In genomic region chr14:57105111-57105510, GRCm38 (mm10) we compare ENCODE assay signal across 12 mouse cellular contexts. TPM values are rescaled to one million over a fixed set of nuclear protein-coding genes. Genes with fewer than 3 reads are reported as not detected.
DNase-seq lines count a peak whose midpoint lies in the region; ATAC-seq and TF ChIP-seq lines count a peak whose summit lies in the region.
"Had no signal": no experiment of that assay in that cellular context is flagged by ENCODE, and none has a peak within 500 bp of the region (broad histone marks: within the 10 kb centered on the region; RNA-seq: fewer than 3 reads in every experiment).

No protein-coding gene starts in this region.

- no peak overlapping the region for H3K27ac ChIP-seq in kidney, postnatal 0 days
- H3K27ac ChIP-seq in forebrain, embryonic 16.5 days (ENCODE audit: low read length) = no peak overlapping the region
- no peak overlapping the region for H3K27ac ChIP-seq in liver, embryonic 12.5 days
- no peak overlapping the region for H3K27ac ChIP-seq in stomach, embryonic 14.5 days (ENCODE audit: low read length)

- peaks cover 22% of the 10 kb centered on the region for H3K27me3 ChIP-seq in kidney, postnatal 0 days (ENCODE audit: insufficient read depth, low read length)
- peaks cover 55% of the 10 kb centered on the region for H3K27me3 ChIP-seq in forebrain, embryonic 16.5 days (replicated peaks; ENCODE audit: control insufficient read depth, insufficient read depth, low read length)
- H3K27me3 ChIP-seq in liver, embryonic 12.5 days (replicated peaks) = peaks cover 83% of the 10 kb centered on the region
- peaks cover 33% of the 10 kb centered on the region for H3K27me3 ChIP-seq in stomach, embryonic 14.5 days (ENCODE audit: control insufficient read depth, insufficient read depth, low read length)

- no peaks in the 10 kb centered on the region for H3K9me3 ChIP-seq in kidney, postnatal 0 days (replicated peaks; ENCODE audit: low read length)
- no peaks in the 10 kb centered on the region for H3K9me3 ChIP-seq in forebrain, embryonic 16.5 days (ENCODE audit: control insufficient read depth, low read length)
- no peaks in the 10 kb centered on the region for H3K9me3 ChIP-seq in liver, embryonic 12.5 days (replicated peaks)
- H3K9me3 ChIP-seq in stomach, embryonic 14.5 days (ENCODE audit: control insufficient read depth, low read depth, low read length) = no peaks in the 10 kb centered on the region

- H3K9ac ChIP-seq in kidney, postnatal 0 days (ENCODE audit: low read depth, low read length) = no peak overlapping the region
- H3K9ac ChIP-seq in forebrain, embryonic 16.5 days (replicated peaks; ENCODE audit: low read depth, low read length) = no peak overlapping the region
- H3K9ac ChIP-seq in liver, embryonic 12.5 days = no peak overlapping the region
- H3K9ac ChIP-seq in stomach, embryonic 14.5 days (replicated peaks; ENCODE audit: low read depth, low read length) = no peak overlapping the region

- H3K36me3 ChIP-seq in kidney, postnatal 0 days (ENCODE audit: insufficient read depth, low read length) = no peaks in the 10 kb centered on the region
- no peaks in the 10 kb centered on the region for H3K36me3 ChIP-seq in forebrain, embryonic 16.5 days (ENCODE audit: control insufficient read depth, insufficient read depth)
- H3K36me3 ChIP-seq in liver, embryonic 12.5 days = no peaks in the 10 kb centered on the region
- no peaks in the 10 kb centered on the region for H3K36me3 ChIP-seq in stomach, embryonic 14.5 days (ENCODE audit: control insufficient read depth, insufficient read depth, low read length)

- H3K4me2 ChIP-seq in kidney, postnatal 0 days (ENCODE audit: low read length) = peak overlapping the region; percentile 100
- peak overlapping the region; percentile 100; the same call in 1 of the 2 replicates for H3K4me2 ChIP-seq in forebrain, embryonic 16.5 days (ENCODE audit: low read length)
- peak overlapping the region; percentile 75 for H3K4me2 ChIP-seq in liver, embryonic 12.5 days
- peak overlapping the region; percentile 99 for H3K4me2 ChIP-seq in stomach, embryonic 14.5 days (replicated peaks; ENCODE audit: low read depth, low read length)

- ATAC-seq in kidney, postnatal 0 days (replicated peaks; ENCODE audit: low FRiP score, low read depth) = no peak
- ATAC-seq in forebrain, embryonic 16.5 days = no peak
- no peak for ATAC-seq in liver, embryonic 12.5 days
- no peak for ATAC-seq in stomach, embryonic 14.5 days (ENCODE audit: insufficient number of reproducible peaks, insufficient read depth, low FRiP score, low read depth)

- DNase-seq in kidney, postnatal 0 days (ENCODE audit: low spot score) = no peak
- no peak for DNase-seq in kidney, postnatal 25 days
- DNase-seq in left cerebral cortex, postnatal 36 days (ENCODE audit: low spot score in 2 of 2) = no peak
- DNase-seq in cerebellum, postnatal 25 days = no peak
- no peak for DNase-seq in testis, postnatal 14 days (ENCODE audit: low spot score)

- no peaks in the 10 kb centered on the region for H3K4me1 ChIP-seq in kidney, postnatal 0 days (replicated peaks; ENCODE audit: insufficient read depth, low read length)
- peaks cover 18% of the 10 kb centered on the region for H3K4me1 ChIP-seq in forebrain, embryonic 16.5 days (replicated peaks; ENCODE audit: control insufficient read depth, insufficient read depth, low read length)
- H3K4me1 ChIP-seq in liver, embryonic 12.5 days = peaks cover 12% of the 10 kb centered on the region; the same call in 1 of the 2 replicates
- H3K4me1 ChIP-seq in stomach, embryonic 14.5 days (ENCODE audit: control insufficient read depth, insufficient read depth, low read length) = peaks cover 4% of the 10 kb centered on the region; the same call in 1 of the 2 replicates

- WGBS in kidney, postnatal 0 days = 12% methylated on average over 14 of the region's 14 CpGs
- 12% methylated on average over 14 of the region's 14 CpGs for WGBS in forebrain, embryonic 16.5 days
- WGBS in liver, embryonic 12.5 days (ENCODE audit: insufficient replicate concordance) = 15% methylated on average over 14 of the region's 14 CpGs
- 14% methylated on average over 14 of the region's 14 CpGs for WGBS in stomach, embryonic 14.5 days

- TF ChIP-seq CTCF in kidney, postnatal 0 days (IDR thresholded peaks at IDR 0.05; ENCODE audit: low read depth) = no peak

- peak overlapping the region; percentile 65; the same call in 1 of the 2 replicates for H3K4me3 ChIP-seq in kidney, postnatal 0 days (replicated peaks; ENCODE audit: low read depth, low read length)
- no peak overlapping the region; the same call in 1 of the 2 replicates for H3K4me3 ChIP-seq in forebrain, embryonic 16.5 days (replicated peaks; ENCODE audit: low read length)
- peak overlapping the region; percentile 58; the same call in 1 of the 2 replicates for H3K4me3 ChIP-seq in liver, embryonic 12.5 days
- H3K4me3 ChIP-seq in stomach, embryonic 14.5 days (ENCODE audit: low read depth, low read length) = peak overlapping the region; percentile 43
- H3K4me3 ChIP-seq: myocyte had no signal

- intact Hi-C loops in left cerebral cortex, postnatal 36 days (cut with DNase I) = loop anchor here (5.0 kb wide), 1 partner anchor 257 kb away; no protein-coding TSS in a partner anchor

RNA-seq across cellular contexts. Expression of gene Gjb2, which starts 0.6 kb away (rescaled TPM):
- 10.5 and 11.6 TPM in 2 replicates for polyA plus RNA-seq in kidney, postnatal 0 days (2015; fragmentation: Nextera tagmentation; extraction: Ambion mirVana)
- polyA plus RNA-seq in forebrain, embryonic 16.5 days (2015; fragmentation: Nextera tagmentation; extraction: Ambion mirVana) = 8.0 and 12.4 TPM in 2 replicates
- 2.0 and 3.5 TPM in 2 replicates for polyA plus RNA-seq in liver, embryonic 12.5 days (2016; fragmentation: Nextera tagmentation; extraction: Ambion mirVana)
- 0.49 and 2.3 TPM in 2 replicates for polyA plus RNA-seq in stomach, embryonic 14.5 days (2014; fragmentation: Nextera tagmentation; extraction: Ambion mirVana)
- 10 to 100 TPM in 1 of 2 experiments, 1 to 10 TPM in 1; 8.8 to 10.8 TPM for total RNA-seq in left cerebral cortex, postnatal 36 days (2021)
- polyA plus RNA-seq: myocyte had no signal

RNA-seq across cellular contexts. Expression of gene Gm4491, which starts 10.6 kb away (rescaled TPM):
- not detected in 2 replicates for polyA plus RNA-seq in kidney, postnatal 0 days (2015; fragmentation: Nextera tagmentation; extraction: Ambion mirVana)
- not detected in 2 replicates for polyA plus RNA-seq in forebrain, embryonic 16.5 days (2015; fragmentation: Nextera tagmentation; extraction: Ambion mirVana)
- not detected in 2 replicates for polyA plus RNA-seq in liver, embryonic 12.5 days (2016; fragmentation: Nextera tagmentation; extraction: Ambion mirVana)
- not detected in 2 replicates for polyA plus RNA-seq in stomach, embryonic 14.5 days (2014; fragmentation: Nextera tagmentation; extraction: Ambion mirVana)
- total RNA-seq in left cerebral cortex, postnatal 36 days (2021) = under 1 TPM; 0.77 to 0.96 TPM
- total RNA-seq: ES-E14 had no signal
- polyA plus RNA-seq: large intestine, adult 2 months; myocyte had no signal

RNA-seq across cellular contexts. Expression of gene Gjb6, which starts 28.3 kb away (rescaled TPM):
- 1.2 and 1.9 TPM in 2 replicates for polyA plus RNA-seq in kidney, postnatal 0 days (2015; fragmentation: Nextera tagmentation; extraction: Ambion mirVana)
- polyA plus RNA-seq in forebrain, embryonic 16.5 days (2015; fragmentation: Nextera tagmentation; extraction: Ambion mirVana) = 11.6 and 16.7 TPM in 2 replicates
- polyA plus RNA-seq in liver, embryonic 12.5 days (2016; fragmentation: Nextera tagmentation; extraction: Ambion mirVana) = 0.10 and 0.19 TPM in 2 replicates
- polyA plus RNA-seq in stomach, embryonic 14.5 days (2014; fragmentation: Nextera tagmentation; extraction: Ambion mirVana) = 0.86 and 1.4 TPM in 2 replicates
- total RNA-seq in left cerebral cortex, postnatal 36 days (2021) = 100 to 1,000 TPM in 1 of 2 experiments, 10 to 100 TPM in 1; 99.8 to 127 TPM
- total RNA-seq: ES-E14 had no signal
- polyA plus RNA-seq: large intestine, adult 2 months; myocyte had no signal

RNA-seq across cellular contexts. Expression of gene Gja3, which starts 47.2 kb away (rescaled TPM):
- polyA plus RNA-seq in kidney, postnatal 0 days (2015; fragmentation: Nextera tagmentation; extraction: Ambion mirVana) = 9.8 and 10.3 TPM in 2 replicates
- 0.10 and 0.34 TPM in 2 replicates for polyA plus RNA-seq in forebrain, embryonic 16.5 days (2015; fragmentation: Nextera tagmentation; extraction: Ambion mirVana)
- not detected in 2 replicates for polyA plus RNA-seq in liver, embryonic 12.5 days (2016; fragmentation: Nextera tagmentation; extraction: Ambion mirVana)
- polyA plus RNA-seq in stomach, embryonic 14.5 days (2014; fragmentation: Nextera tagmentation; extraction: Ambion mirVana) = 0.35 and 0.78 TPM in 2 replicates
- total RNA-seq in left cerebral cortex, postnatal 36 days (2021) = under 1 TPM; 0.15 to 0.27 TPM
- polyA plus RNA-seq: large intestine, adult 2 months; urinary bladder, adult 2 months had no signal
